Mouse (Mus musculus): ENCODE data around the gene Gm9747. TPM values are rescaled to one million over a fixed set of nuclear protein-coding genes. Genes with fewer than 3 reads are reported as not detected.

The Gm9747 gene
- 27.9 and 28.5 TPM in 2 replicates for polyA plus RNA-seq (2014; fragmentation: Nextera tagmentation; extraction: Ambion mirVana)

DNA sequence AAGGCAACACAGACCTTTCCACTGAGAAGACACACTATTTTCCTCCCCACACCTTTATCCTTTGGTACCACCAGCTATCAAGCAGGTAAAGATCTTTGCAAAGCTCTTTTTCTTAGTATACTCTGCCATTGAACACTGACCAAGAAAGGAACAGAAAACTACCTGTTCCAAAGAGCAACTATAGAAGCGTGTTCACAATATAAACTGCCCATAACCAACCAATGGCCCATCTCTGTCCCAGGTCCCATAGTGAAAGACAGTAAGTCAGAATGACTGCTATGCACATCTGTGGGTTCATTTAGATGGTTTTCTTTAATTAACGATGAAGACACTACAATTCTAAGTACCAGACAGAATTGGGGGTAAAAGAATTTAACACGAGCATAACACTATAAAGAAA is at the start of gene Gm9747:
TSS of gene Gm9747 (plus strand) at position 301 of the 400 bp plus-strand sequence.
- Histone ChIP-seq H3K9me3 (replicated peaks; ENCODE audit: control insufficient read depth, low read length) (no peaks in the 10 kb centered on the region), H3K27ac (ENCODE audit: low read depth, low read length) (no peak within 1 kb of the TSS), H3K36me3 (ENCODE audit: control insufficient read depth, insufficient read depth, low read length) (peaks cover 17% of the 10 kb centered on the region; the same call in 1 of the 2 replicates), H3K9ac (ENCODE audit: low read length) (no peak within 1 kb of the TSS), H3K27me3 (replicated peaks; ENCODE audit: control insufficient read depth, insufficient read depth, low read length) (no peaks in the 10 kb centered on the region), H3K4me1 (ENCODE audit: control insufficient read depth, insufficient read depth, low read length) (no peaks in the 10 kb centered on the region), H3K4me3 (ENCODE audit: low read depth, low read length) (no peak within 1 kb of the TSS), H3K4me2 (ENCODE audit: low read length) (no peak within 1 kb of the TSS)
- ATAC-seq (no peak), DNase-seq (ENCODE audit: low spot score) (no peak)
- WGBS = 92% methylated on average over 3 of the region's 3 CpGs

- no peaks in the 10 kb centered on the region for H3K27me3 ChIP-seq (replicated peaks; ENCODE audit: control insufficient read depth, insufficient read depth, low read length)
- H3K4me2 ChIP-seq (ENCODE audit: low read length) = no peak overlapping the region
- H3K4me3 ChIP-seq (ENCODE audit: low read depth, low read length) = no peak overlapping the region
- ATAC-seq (no peak), DNase-seq (ENCODE audit: low spot score) (no peak)
- H3K4me1 ChIP-seq (ENCODE audit: control insufficient read depth, insufficient read depth, low read length) = no peaks in the 10 kb centered on the region
- no peak overlapping the region for H3K9ac ChIP-seq (ENCODE audit: low read length)
- H3K9me3 ChIP-seq (replicated peaks; ENCODE audit: control insufficient read depth, low read length) = no peaks in the 10 kb centered on the region
- H3K27ac ChIP-seq (ENCODE audit: low read depth, low read length) = no peak overlapping the region
- WGBS = 88% methylated on average over 8 of the region's 8 CpGs
- H3K36me3 ChIP-seq (ENCODE audit: control insufficient read depth, insufficient read depth, low read length) = no peaks in the 10 kb centered on the region
These were observed 48.9 kb upstream of the Gm9747 start for GRCm38 (mm10) chr1:82183913-82184442.

- DNase-seq (ENCODE audit: low spot score) (no peak), ATAC-seq (no peak)
- 82% methylated on average over 10 of the region's 10 CpGs for WGBS
- H3K9ac ChIP-seq (ENCODE audit: low read length) = no peak overlapping the region
- H3K36me3 ChIP-seq (ENCODE audit: control insufficient read depth, insufficient read depth, low read length) = no peaks in the 10 kb centered on the region
- H3K4me2 ChIP-seq (ENCODE audit: low read length) = no peak overlapping the region
- no peaks in the 10 kb centered on the region for H3K9me3 ChIP-seq (replicated peaks; ENCODE audit: control insufficient read depth, low read length)
- no peak overlapping the region for H3K27ac ChIP-seq (ENCODE audit: low read depth, low read length)
- H3K4me1 ChIP-seq (ENCODE audit: control insufficient read depth, insufficient read depth, low read length) = 0 out of 2 replicates have a peak, but pooled peaks cover 3% of the 10 kb centered on the region
- no peaks in the 10 kb centered on the region for H3K27me3 ChIP-seq (replicated peaks; ENCODE audit: control insufficient read depth, insufficient read depth, low read length)
- H3K4me3 ChIP-seq (ENCODE audit: low read depth, low read length) = no peak overlapping the region
These were observed 44.2 kb upstream of the Gm9747 start for GRCm38 (mm10) chr1:82188549-82189231.

- WGBS = 42% methylated on average over 3 of the region's 3 CpGs
- peak; percentile 57 for DNase-seq (ENCODE audit: low spot score)
These were observed 43.4 kb upstream of the Gm9747 start for GRCm38 (mm10) chr1:82189516-82189915.

GRCm38 (mm10) chr1:82191579-82191978 is 41.3 kb upstream of the Gm9747 start:
- Histone ChIP-seq H3K9ac (ENCODE audit: low read length) (no peak overlapping the region), H3K27me3 (replicated peaks; ENCODE audit: control insufficient read depth, insufficient read depth, low read length) (no peaks in the 10 kb centered on the region), H3K4me3 (ENCODE audit: low read depth, low read length) (no peak overlapping the region), H3K4me2 (ENCODE audit: low read length) (no peak overlapping the region), H3K9me3 (replicated peaks; ENCODE audit: control insufficient read depth, low read length) (no peaks in the 10 kb centered on the region), H3K4me1 (ENCODE audit: control insufficient read depth, insufficient read depth, low read length) (0 out of 2 replicates have a peak, but pooled peaks cover 3% of the 10 kb centered on the region), H3K36me3 (ENCODE audit: control insufficient read depth, insufficient read depth, low read length) (no peaks in the 10 kb centered on the region), H3K27ac (ENCODE audit: low read depth, low read length) (no peak overlapping the region)
- DNase-seq (ENCODE audit: low spot score) = no peak
- WGBS = 9% methylated on average over 3 of the region's 3 CpGs
- no peak for ATAC-seq

More at GRCm38 (mm10) chr1:82189516-82189915, 43.4 kb upstream of the Gm9747 start:
- H3K27me3 ChIP-seq (replicated peaks; ENCODE audit: control insufficient read depth, insufficient read depth, low read length) = no peaks in the 10 kb centered on the region
- H3K4me2 ChIP-seq (ENCODE audit: low read length) = no peak overlapping the region
- H3K9me3 ChIP-seq (replicated peaks; ENCODE audit: control insufficient read depth, low read length) = no peaks in the 10 kb centered on the region
- H3K36me3 ChIP-seq (ENCODE audit: control insufficient read depth, insufficient read depth, low read length) = no peaks in the 10 kb centered on the region
- H3K9ac ChIP-seq (ENCODE audit: low read length) = no peak overlapping the region
- H3K4me3 ChIP-seq (ENCODE audit: low read depth, low read length) = no peak overlapping the region
- no peak overlapping the region for H3K27ac ChIP-seq (ENCODE audit: low read depth, low read length)
- H3K4me1 ChIP-seq (ENCODE audit: control insufficient read depth, insufficient read depth, low read length) = 0 out of 2 replicates have a peak, but pooled peaks cover 3% of the 10 kb centered on the region
- no peak for ATAC-seq

DNA sequence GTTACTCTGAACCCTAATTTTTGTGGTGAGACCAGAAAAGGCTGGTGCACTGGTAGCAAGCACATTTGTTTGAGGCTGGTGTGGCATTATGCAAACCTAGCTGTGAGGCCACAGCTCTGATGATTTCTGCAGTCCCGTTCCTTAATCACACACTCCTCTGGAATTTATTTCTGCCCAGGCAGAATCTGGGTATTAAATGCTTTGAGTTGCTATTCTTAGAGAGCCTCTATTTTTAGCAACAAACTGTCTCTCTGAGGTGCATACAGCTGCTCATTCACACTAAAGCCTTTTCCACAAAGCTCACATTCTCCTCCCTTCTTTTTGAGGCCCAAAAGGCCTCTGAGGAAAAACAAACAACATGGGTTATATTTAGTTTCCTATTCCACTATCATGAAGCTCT is 33.0 kb upstream of the Gm9747 start:
- H3K9ac ChIP-seq (ENCODE audit: low read length) = no peak overlapping the region
- ATAC-seq = no peak
- no peaks in the 10 kb centered on the region for H3K4me1 ChIP-seq (ENCODE audit: control insufficient read depth, insufficient read depth, low read length)
- 29% methylated on average over 1 of the region's 1 CpGs for WGBS
- H3K27ac ChIP-seq (ENCODE audit: low read depth, low read length) = no peak overlapping the region
- no peak overlapping the region for H3K4me3 ChIP-seq (ENCODE audit: low read depth, low read length)
- no peaks in the 10 kb centered on the region for H3K9me3 ChIP-seq (replicated peaks; ENCODE audit: control insufficient read depth, low read length)
- DNase-seq (ENCODE audit: low spot score) = no peak
- no peaks in the 10 kb centered on the region for H3K36me3 ChIP-seq (ENCODE audit: control insufficient read depth, insufficient read depth, low read length)
- no peak overlapping the region for H3K4me2 ChIP-seq (ENCODE audit: low read length)
- no peaks in the 10 kb centered on the region for H3K27me3 ChIP-seq (replicated peaks; ENCODE audit: control insufficient read depth, insufficient read depth, low read length)

GRCm38 (mm10) chr1:82200636-82201035 is 32.3 kb upstream of the Gm9747 start:
- no peak overlapping the region for H3K4me2 ChIP-seq (ENCODE audit: low read length)
- H3K9ac ChIP-seq (ENCODE audit: low read length) = no peak overlapping the region
- no peak for ATAC-seq
- no peak overlapping the region for H3K27ac ChIP-seq (ENCODE audit: low read depth, low read length)
- 86% methylated on average over 7 of the region's 7 CpGs for WGBS
- no peaks in the 10 kb centered on the region for H3K4me1 ChIP-seq (ENCODE audit: control insufficient read depth, insufficient read depth, low read length)
- no peaks in the 10 kb centered on the region for H3K36me3 ChIP-seq (ENCODE audit: control insufficient read depth, insufficient read depth, low read length)
- H3K9me3 ChIP-seq (replicated peaks; ENCODE audit: control insufficient read depth, low read length) = no peaks in the 10 kb centered on the region
- H3K4me3 ChIP-seq (ENCODE audit: low read depth, low read length) = no peak overlapping the region
- no peaks in the 10 kb centered on the region for H3K27me3 ChIP-seq (replicated peaks; ENCODE audit: control insufficient read depth, insufficient read depth, low read length)
- no peak for DNase-seq (ENCODE audit: low spot score)

DNA sequence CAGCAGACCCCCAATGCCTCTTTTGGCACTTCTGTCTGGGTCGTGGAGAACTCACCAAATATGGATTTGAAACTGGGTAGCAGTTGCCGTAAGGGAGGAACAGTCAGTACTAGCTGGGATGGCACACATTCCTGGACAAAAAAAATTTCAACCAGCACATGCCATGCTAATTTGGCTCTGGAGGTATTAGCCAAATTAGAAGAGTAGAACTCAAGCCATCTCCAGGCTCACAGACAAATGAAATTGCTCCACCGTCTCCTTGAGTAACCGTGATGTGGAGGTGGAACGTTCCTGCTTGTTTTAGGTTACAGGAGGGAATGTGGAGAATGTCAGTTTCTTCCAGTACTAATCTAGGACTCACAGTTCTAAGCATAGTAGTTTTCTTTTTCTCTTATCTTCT is 25.4 kb upstream of the Gm9747 start:
- Histone ChIP-seq H3K4me2 (ENCODE audit: low read length) (no peak overlapping the region), H3K9ac (ENCODE audit: low read length) (no peak overlapping the region), H3K36me3 (ENCODE audit: control insufficient read depth, insufficient read depth, low read length) (no peaks in the 10 kb centered on the region), H3K27me3 (replicated peaks; ENCODE audit: control insufficient read depth, insufficient read depth, low read length) (no peaks in the 10 kb centered on the region), H3K4me3 (ENCODE audit: low read depth, low read length) (no peak overlapping the region), H3K27ac (ENCODE audit: low read depth, low read length) (no peak overlapping the region), H3K4me1 (ENCODE audit: control insufficient read depth, insufficient read depth, low read length) (no peaks in the 10 kb centered on the region), H3K9me3 (replicated peaks; ENCODE audit: control insufficient read depth, low read length) (no peaks in the 10 kb centered on the region)
- WGBS = 90% methylated on average over 5 of the region's 5 CpGs
- DNase-seq (ENCODE audit: low spot score) (no peak), ATAC-seq (no peak)

GRCm38 (mm10) chr1:82220673-82221396 is 12.1 kb upstream of the Gm9747 start:
- DNase-seq (ENCODE audit: low spot score) (no peak), ATAC-seq (no peak)
- no peak overlapping the region for H3K27ac ChIP-seq (ENCODE audit: low read depth, low read length)
- H3K4me3 ChIP-seq (ENCODE audit: low read depth, low read length) = no peak overlapping the region
- no peak overlapping the region for H3K9ac ChIP-seq (ENCODE audit: low read length)
- WGBS = 66% methylated on average over 12 of the region's 12 CpGs
- H3K9me3 ChIP-seq (replicated peaks; ENCODE audit: control insufficient read depth, low read length) = no peaks in the 10 kb centered on the region
- no peaks in the 10 kb centered on the region for H3K36me3 ChIP-seq (ENCODE audit: control insufficient read depth, insufficient read depth, low read length)
- H3K27me3 ChIP-seq (replicated peaks; ENCODE audit: control insufficient read depth, insufficient read depth, low read length) = no peaks in the 10 kb centered on the region
- H3K4me1 ChIP-seq (ENCODE audit: control insufficient read depth, insufficient read depth, low read length) = peaks cover 4% of the 10 kb centered on the region; the same call in 1 of the 2 replicates
- H3K4me2 ChIP-seq (ENCODE audit: low read length) = no peak overlapping the region

Measured in forebrain, embryonic 14.5 days (tissue).